22 mouse cellular contexts compared by ENCODE assay signal in genomic region chr17:67726601-67727000, GRCm38 (mm10). TPM values are rescaled to one million over a fixed set of nuclear protein-coding genes. Genes with fewer than 3 reads are reported as not detected.
DNase-seq lines count a peak whose midpoint lies in the region; ATAC-seq and TF ChIP-seq lines count a peak whose summit lies in the region.
"Had no signal": no experiment of that assay in that cellular context is flagged by ENCODE, and none has a peak within 500 bp of the region (broad histone marks: within the 10 kb centered on the region; RNA-seq: fewer than 3 reads in every experiment).

No protein-coding gene starts in this region.

- H3K4me1 ChIP-seq in liver, adult 2 months (ENCODE audit: control insufficient read depth, insufficient read depth, low read length) = no peaks in the 10 kb centered on the region
- H3K4me1 ChIP-seq in liver, embryonic 12.5 days = no peaks in the 10 kb centered on the region
- peaks cover 39% of the 10 kb centered on the region for H3K4me1 ChIP-seq in kidney, embryonic 15.5 days
- H3K4me1 ChIP-seq in hindbrain, postnatal 0 days (ENCODE audit: insufficient read depth, low read length) = no peaks in the 10 kb centered on the region
- H3K4me1 ChIP-seq: embryonic facial prominence, embryonic 12.5 days; forebrain, embryonic 12.5 days had no signal

- no peak overlapping the region for H3K4me3 ChIP-seq in liver, adult 2 months (ENCODE audit: insufficient read depth, low read depth, low read length)
- no peak overlapping the region for H3K4me3 ChIP-seq in liver, embryonic 12.5 days
- H3K4me3 ChIP-seq in kidney, embryonic 15.5 days (replicated peaks) = no peak overlapping the region
- no peak overlapping the region for H3K4me3 ChIP-seq in hindbrain, postnatal 0 days (ENCODE audit: low read length)
- H3K4me3 ChIP-seq: embryonic facial prominence, embryonic 12.5 days; forebrain, embryonic 12.5 days had no signal

- no peak for TF ChIP-seq CTCF in liver, adult 2 months (IDR thresholded peaks at IDR 0.05; ENCODE audit: low read depth, low read length)
- TF ChIP-seq CTCF in hindbrain, postnatal 0 days (IDR thresholded peaks at IDR 0.05; ENCODE audit: low read depth) = no peak

- TF ChIP-seq POLR2A in liver, adult 2 months (IDR thresholded peaks at IDR 0.05; ENCODE audit: extremely low read depth, insufficient read depth, low read length) = no peak

- no peaks in the 10 kb centered on the region for H3K36me3 ChIP-seq in liver, adult 2 months (ENCODE audit: control insufficient read depth, insufficient read depth, low read length)
- H3K36me3 ChIP-seq in liver, embryonic 12.5 days = no peaks in the 10 kb centered on the region
- no peaks in the 10 kb centered on the region for H3K36me3 ChIP-seq in kidney, embryonic 15.5 days
- no peaks in the 10 kb centered on the region for H3K36me3 ChIP-seq in hindbrain, postnatal 0 days (ENCODE audit: insufficient read depth, low read length)
- H3K36me3 ChIP-seq: embryonic facial prominence, embryonic 12.5 days had no signal

- intact Hi-C loops in heart, postnatal 36 days (cut with DNase I) = no loop called here

- no peak for ATAC-seq in liver, embryonic 12.5 days
- ATAC-seq in kidney, embryonic 15.5 days (replicated peaks; ENCODE audit: low FRiP score) = peak; percentile 79
- no peak for ATAC-seq in hindbrain, postnatal 0 days
- ATAC-seq: forebrain, postnatal 0 days; Patski had no signal

- H3K9ac ChIP-seq in liver, adult 2 months (ENCODE audit: low read depth, low read length) = no peak overlapping the region
- no peak overlapping the region for H3K9ac ChIP-seq in liver, embryonic 12.5 days
- H3K9ac ChIP-seq in kidney, embryonic 15.5 days = no peak overlapping the region
- H3K9ac ChIP-seq in hindbrain, postnatal 0 days (replicated peaks; ENCODE audit: low read length) = no peak overlapping the region
- H3K9ac ChIP-seq: embryonic facial prominence, embryonic 12.5 days; forebrain, embryonic 12.5 days; forebrain, postnatal 0 days; hindbrain, embryonic 14.5 days had no signal

- DNase-seq in liver, adult 2 months (ENCODE audit: extremely low read depth, low read depth, low spot score) = no peak
- DNase-seq in kidney, postnatal 14 days = peak; percentile 39
- no peak for DNase-seq in T-cell, adult 2 months (ENCODE audit: low spot score)
- no peak for DNase-seq in hindbrain, postnatal 0 days (ENCODE audit: low spot score)
- no peak for DNase-seq in heart, postnatal 36 days
- DNase-seq: adrenal gland, adult 2 months; adrenal gland, postnatal 25 days; cerebellum, adult 11 months; cerebellum, adult 8-10 months; cerebellum, postnatal 25 days; forebrain, postnatal 0 days; gastrocnemius, postnatal 25 days; heart, adult 11 months; heart, postnatal 10 days had no signal

- H3K79me2 ChIP-seq in liver, adult 2 months (ENCODE audit: control insufficient read depth, insufficient read depth, low read length) = no peaks in the 10 kb centered on the region

- H3K4me2 ChIP-seq in liver, embryonic 12.5 days = no peak overlapping the region
- H3K4me2 ChIP-seq in kidney, embryonic 15.5 days = no peak overlapping the region
- H3K4me2 ChIP-seq in hindbrain, postnatal 0 days (ENCODE audit: low read depth, low read length) = no peak overlapping the region
- H3K4me2 ChIP-seq: embryonic facial prominence, embryonic 12.5 days; forebrain, embryonic 12.5 days; hindbrain, embryonic 14.5 days had no signal

- H3K27ac ChIP-seq in liver, adult 2 months (replicated peaks; ENCODE audit: insufficient read depth, low read depth, low read length) = peak overlapping the region; percentile 38; the same call in 1 of the 2 replicates
- H3K27ac ChIP-seq in liver, embryonic 12.5 days = no peak overlapping the region
- H3K27ac ChIP-seq in kidney, embryonic 15.5 days = peak overlapping the region; percentile 49; the same call in 1 of the 2 replicates
- no peak overlapping the region for H3K27ac ChIP-seq in hindbrain, postnatal 0 days
- H3K27ac ChIP-seq: embryonic facial prominence, embryonic 12.5 days; forebrain, embryonic 12.5 days; hindbrain, embryonic 14.5 days had no signal

- H3K27me3 ChIP-seq in liver, adult 2 months (ENCODE audit: control insufficient read depth, insufficient read depth, low read length) = no peaks in the 10 kb centered on the region
- no peaks in the 10 kb centered on the region for H3K27me3 ChIP-seq in liver, embryonic 12.5 days (replicated peaks)
- H3K27me3 ChIP-seq in kidney, embryonic 15.5 days = no peaks in the 10 kb centered on the region
- H3K27me3 ChIP-seq in hindbrain, postnatal 0 days (ENCODE audit: insufficient read depth, low read length) = no peaks in the 10 kb centered on the region
- H3K27me3 ChIP-seq: CH12.LX; embryonic facial prominence, embryonic 12.5 days; forebrain, embryonic 12.5 days; Patski had no signal

- H3K9me3 ChIP-seq in liver, embryonic 12.5 days (replicated peaks) = no peaks in the 10 kb centered on the region
- H3K9me3 ChIP-seq in kidney, embryonic 15.5 days (replicated peaks) = no peaks in the 10 kb centered on the region
- no peaks in the 10 kb centered on the region for H3K9me3 ChIP-seq in hindbrain, postnatal 0 days (ENCODE audit: low read length)
- H3K9me3 ChIP-seq: embryonic facial prominence, embryonic 12.5 days; forebrain, embryonic 12.5 days had no signal

- WGBS in liver, adult 2 months = 87% methylated on average over 11 of the region's 11 CpGs
- WGBS in liver, embryonic 12.5 days (ENCODE audit: insufficient replicate concordance) = 79% methylated on average over 11 of the region's 11 CpGs
- WGBS in kidney, embryonic 15.5 days = 65% methylated on average over 11 of the region's 11 CpGs
- 84% methylated on average over 11 of the region's 11 CpGs for WGBS in hindbrain, postnatal 0 days

RNA-seq across cellular contexts. Expression of gene Lama1, which starts 29.5 kb away (rescaled TPM):
- total RNA-seq in liver, adult 2 months (2014; rRNA removed) = 2.8 and 4.3 TPM in 2 replicates
- 5.0 and 5.6 TPM in 2 replicates for polyA plus RNA-seq in liver, adult 2 months (2012; rRNA removed)
- 1.6 and 2.2 TPM in 2 replicates for polyA plus RNA-seq in liver, embryonic 12.5 days (2016; fragmentation: Nextera tagmentation; extraction: Ambion mirVana)
- polyA plus RNA-seq in kidney, embryonic 15.5 days (2015; fragmentation: Nextera tagmentation; extraction: Ambion mirVana) = 37.6 and 42.1 TPM in 2 replicates
- 18.4 and 31.2 TPM in 2 replicates for total RNA-seq in hindbrain, postnatal 0 days (2014; rRNA removed)
- polyA plus RNA-seq in hindbrain, postnatal 0 days (2015; fragmentation: Nextera tagmentation; extraction: Ambion mirVana) = 2.8 and 3.4 TPM in 2 replicates
- under 1 TPM; 0.42 to 0.84 TPM for total RNA-seq in heart, postnatal 36 days (2021)
- total RNA-seq: CH12.LX; hematopoietic stem cell, adult 5-6 weeks had no signal

Comparison
In these comparisons a context has a peak if more than half of its experiments do, and no peak if none do; other contexts are left out.
1. H3K27ac ChIP-seq: peak in liver, adult 2 months (single experiment) and kidney, embryonic 15.5 days (single experiment); none in liver, embryonic 12.5 days (single experiment) and hindbrain, postnatal 0 days (single experiment).